Mouse (Mus musculus): Measurements from ENCODE around the gene Slc25a11.

The Slc25a11 gene

DNA sequence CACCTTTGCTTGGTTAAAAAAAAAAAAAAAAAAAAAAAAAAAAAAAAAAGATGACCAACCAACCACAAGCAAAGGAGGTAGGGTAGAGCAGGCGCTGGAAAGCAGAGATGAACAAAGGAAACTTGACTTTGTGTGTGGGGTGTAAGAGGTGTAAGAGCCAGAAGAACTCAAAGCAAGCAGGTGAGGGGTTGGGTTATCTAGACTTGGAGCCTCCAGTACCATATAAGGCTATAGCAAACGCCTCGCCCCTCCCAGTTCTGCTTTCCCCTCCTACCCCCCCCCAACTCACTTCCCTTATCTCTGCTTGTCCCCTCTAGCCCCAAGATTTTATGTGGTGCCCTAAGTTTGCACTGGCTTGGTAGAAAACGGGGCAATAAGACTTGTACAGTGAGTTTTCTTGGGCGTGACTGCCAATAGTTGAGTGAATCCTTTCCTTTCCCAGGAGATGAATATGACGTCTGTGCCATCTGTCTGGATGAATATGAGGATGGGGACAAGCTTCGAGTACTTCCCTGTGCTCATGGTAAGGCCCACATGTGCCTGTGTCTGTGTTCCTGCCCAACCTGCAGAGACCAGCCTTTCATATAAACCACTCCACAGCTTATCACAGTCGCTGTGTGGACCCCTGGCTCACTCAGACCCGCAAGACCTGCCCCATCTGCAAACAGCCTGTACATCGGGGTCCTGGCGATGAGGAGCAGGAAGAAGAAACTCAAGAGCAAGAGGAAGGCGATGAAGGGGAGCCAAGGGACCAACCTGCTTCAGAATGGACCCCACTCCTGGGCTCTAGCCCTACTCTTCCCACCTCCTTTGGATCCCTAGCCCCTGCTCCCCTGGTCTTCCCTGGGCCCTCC lies 3.3 kb upstream of the Slc25a11 start:
- DNase-seq: no peak

- no peak for DNase-seq
These were observed 2.0 kb upstream of the Slc25a11 start for GRCm38 (mm10) chr11:70649185-70649734.

GRCm38 (mm10) chr11:70648512-70648911 lies 1.2 kb upstream of the Slc25a11 start:
- no peak for DNase-seq

GRCm38 (mm10) chr11:70647716-70648420 lies 589 bp upstream of the Slc25a11 start:
- peak; percentile 26 for DNase-seq

GRCm38 (mm10) chr11:70646259-70646555 lies 1.1 kb downstream of the Slc25a11 start:
- DNase-seq: no peak

DNA sequence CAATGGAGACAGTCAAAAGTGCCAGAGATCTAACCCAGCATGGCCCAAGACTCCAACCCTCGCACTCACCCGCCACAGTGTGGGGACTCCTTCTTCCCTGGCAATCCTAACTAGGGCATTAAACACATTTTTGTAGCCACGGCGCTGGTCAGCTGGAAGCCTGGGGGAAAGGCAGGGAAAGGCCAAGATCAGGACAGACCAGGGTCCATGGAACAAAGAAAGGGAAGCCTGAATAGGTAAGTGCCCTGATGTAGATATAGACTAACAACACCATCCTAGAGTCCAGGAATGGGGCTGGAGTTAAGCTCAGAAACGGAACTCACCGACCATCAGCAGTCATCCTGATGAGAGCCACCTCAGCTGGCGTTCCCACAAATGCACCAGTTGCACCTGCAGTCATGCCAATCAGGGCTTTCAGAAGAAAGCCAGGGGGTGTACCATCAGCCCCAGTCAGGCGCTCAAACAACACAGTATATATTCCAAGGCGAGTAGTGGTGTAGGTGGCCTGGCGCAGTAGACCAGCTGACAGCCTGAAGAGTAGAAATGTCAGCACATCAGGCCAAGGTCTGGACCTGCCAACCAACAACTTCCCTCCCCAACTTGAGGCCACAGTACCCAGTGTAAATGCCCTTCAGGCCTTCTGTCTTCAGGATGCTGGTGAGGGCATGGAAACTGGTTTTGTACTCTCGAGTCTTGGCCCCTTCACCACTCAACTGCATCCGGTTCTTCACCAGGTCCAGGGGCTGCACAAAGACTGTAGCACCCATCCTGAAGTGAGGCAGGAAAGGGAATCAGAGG lies 1.6 kb downstream of the Slc25a11 start:
- DNase-seq: no peak

DNA sequence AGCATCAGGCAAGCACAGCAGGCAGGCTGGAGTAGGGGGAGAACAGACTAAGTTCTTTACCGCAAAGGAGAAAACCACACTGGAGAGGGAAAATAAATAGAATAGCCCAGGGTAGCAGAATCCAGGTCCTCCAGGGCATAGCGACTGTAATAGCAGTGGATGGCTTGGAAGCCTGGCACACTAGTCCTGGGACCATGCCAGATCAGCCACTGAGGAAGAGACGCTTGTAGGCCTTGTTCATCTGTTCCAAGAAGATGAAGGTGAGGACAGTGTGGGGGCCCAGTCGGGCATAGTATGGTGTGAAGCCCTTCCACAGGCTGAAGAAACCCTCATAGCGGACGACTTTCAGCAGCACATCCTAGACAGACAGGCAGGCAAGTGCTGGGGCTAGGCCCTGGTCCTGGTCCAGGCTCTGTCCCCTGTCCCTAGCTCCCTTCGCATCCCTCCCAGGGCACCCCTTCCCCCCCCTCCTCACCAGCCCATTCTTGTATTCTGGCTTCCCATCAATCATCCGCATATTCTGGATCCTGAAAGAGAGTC lies 2.6 kb downstream of the Slc25a11 start:
- DNase-seq: no peak

- no peak for DNase-seq
These were observed 4.2 kb downstream of the Slc25a11 start for GRCm38 (mm10) chr11:70643051-70643450.

GRCm38 (mm10) chr11:70641241-70641640 lies 6.0 kb downstream of the Slc25a11 start:
- no peak for DNase-seq

DNA sequence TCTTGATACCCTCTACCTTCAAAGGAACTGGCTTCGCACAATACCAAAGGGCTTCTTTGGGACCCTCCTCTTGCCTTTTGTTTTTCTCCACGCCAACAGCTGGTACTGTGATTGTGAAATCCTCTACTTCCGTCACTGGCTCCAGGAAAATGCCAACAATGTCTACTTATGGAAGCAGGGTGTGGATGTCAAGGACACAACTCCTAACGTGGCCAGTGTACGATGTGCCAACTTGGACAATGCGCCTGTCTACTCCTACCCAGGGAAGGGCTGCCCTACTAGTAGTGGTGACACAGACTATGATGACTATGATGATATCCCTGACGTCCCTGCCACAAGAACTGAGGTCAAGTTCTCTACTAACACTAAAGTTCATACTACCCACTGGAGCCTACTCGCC lies 7.3 kb downstream of the Slc25a11 start:
- DNase-seq: no peak

DNA sequence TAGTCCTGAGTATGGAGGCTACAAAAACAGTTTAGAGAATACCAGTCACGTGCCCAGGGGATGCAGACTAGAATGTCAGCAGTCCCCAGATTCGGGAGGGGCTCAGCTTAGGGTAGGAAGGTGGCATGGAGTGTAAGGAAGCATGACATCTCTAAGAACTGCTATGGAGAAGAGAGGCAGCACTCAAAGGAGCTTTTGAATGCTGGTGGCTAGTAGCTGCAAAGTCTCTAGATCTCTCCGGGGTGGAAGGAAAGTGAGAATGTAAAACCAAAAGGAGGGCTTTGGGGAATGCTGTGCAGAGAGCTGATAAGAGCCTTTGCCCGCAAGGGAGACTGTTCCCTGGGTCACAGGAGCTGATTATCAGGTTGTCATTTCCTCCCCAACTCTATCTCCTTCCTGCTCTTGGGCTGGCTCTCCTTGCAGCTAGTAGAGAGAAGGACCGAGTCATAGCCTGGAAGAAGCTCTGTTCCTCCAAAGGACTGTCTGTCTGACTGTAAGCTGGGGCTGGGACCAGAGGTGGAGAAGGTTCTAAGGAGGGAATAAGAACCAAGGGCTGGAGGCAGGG lies 8.5 kb downstream of the Slc25a11 start, which contains the start of gene Gp1ba:
Gp1ba (plus strand) TSS at position 409 of the 565 bp plus-strand sequence.
- DNase-seq: no peak

DNA sequence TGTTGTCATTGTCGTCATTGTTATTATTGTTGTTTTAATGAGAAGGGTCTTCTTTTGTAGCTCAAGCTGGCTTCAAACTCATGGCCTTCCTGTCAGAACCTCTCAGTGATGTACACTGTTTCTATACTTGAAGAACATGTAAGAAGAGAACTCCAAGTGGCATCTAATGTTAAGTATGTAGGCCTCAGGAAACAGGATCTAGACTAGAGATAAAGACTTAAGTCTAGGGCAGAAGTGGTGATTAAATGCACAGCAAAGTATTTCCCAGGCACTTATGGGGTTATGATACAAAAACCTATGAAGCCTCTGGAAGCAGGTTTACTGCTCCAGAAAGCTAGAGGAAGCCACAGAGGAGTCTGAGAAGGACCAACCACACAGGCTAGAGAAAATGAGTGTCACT lies 9.0 kb downstream of the Slc25a11 start:
- no peak for DNase-seq

- no peak for DNase-seq
These were observed 9.5 kb downstream of the Slc25a11 start for GRCm38 (mm10) chr11:70637764-70638163.

GRCm38 (mm10) chr11:70635601-70636000 lies 11.7 kb downstream of the Slc25a11 start:
- DNase-seq: no peak

DNA sequence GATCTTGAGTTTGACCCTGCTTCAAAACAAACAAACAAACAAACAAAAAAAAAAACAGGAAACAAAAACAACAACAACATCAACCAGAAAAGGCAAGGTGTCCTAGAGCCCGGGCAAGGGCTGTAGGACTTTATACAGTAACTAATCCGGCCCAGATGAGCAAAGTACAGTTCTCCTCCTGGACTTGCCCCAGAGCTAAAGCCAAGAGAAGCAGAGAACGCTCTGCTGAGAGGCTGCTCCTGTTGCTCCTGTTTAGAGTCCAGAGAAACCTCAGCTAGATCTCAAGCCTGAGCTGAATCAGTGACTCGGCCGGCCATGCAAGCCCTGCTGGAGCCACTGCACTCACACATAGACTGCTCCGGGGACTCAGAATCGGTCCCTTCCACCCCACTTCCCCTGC lies 17.1 kb downstream of the Slc25a11 start:
- no peak for DNase-seq

DNA sequence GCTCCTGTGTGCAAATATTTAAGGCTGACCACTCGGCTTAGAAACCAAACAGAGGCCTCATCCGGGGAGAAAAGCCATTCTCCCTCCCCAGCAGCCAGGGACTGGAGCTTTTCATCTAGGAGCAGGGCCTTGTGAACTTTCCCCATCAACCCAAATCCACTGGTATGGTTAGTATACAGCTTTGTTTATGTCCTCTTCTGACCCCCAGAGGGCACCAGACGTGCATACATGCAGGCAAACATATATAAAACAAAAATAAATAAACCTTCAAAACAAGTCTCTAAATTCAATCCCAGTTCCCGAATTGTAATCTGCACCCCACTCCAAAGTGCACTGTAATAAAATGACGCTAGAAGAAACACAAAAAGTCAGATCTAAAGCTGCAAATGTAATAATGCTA lies 17.7 kb downstream of the Slc25a11 start:
- DNase-seq: no peak

GRCm38 (mm10) chr11:70628431-70628830 lies 18.8 kb downstream of the Slc25a11 start:
- no peak for DNase-seq

GRCm38 (mm10) chr11:70626877-70627276 lies 20.4 kb downstream of the Slc25a11 start:
- DNase-seq: no peak

GRCm38 (mm10) chr11:70625473-70625872 lies 21.8 kb downstream of the Slc25a11 start:
- no peak for DNase-seq

GRCm38 (mm10) chr11:70623053-70623742 lies 24.1 kb downstream of the Slc25a11 start:
- no peak for DNase-seq

DNA sequence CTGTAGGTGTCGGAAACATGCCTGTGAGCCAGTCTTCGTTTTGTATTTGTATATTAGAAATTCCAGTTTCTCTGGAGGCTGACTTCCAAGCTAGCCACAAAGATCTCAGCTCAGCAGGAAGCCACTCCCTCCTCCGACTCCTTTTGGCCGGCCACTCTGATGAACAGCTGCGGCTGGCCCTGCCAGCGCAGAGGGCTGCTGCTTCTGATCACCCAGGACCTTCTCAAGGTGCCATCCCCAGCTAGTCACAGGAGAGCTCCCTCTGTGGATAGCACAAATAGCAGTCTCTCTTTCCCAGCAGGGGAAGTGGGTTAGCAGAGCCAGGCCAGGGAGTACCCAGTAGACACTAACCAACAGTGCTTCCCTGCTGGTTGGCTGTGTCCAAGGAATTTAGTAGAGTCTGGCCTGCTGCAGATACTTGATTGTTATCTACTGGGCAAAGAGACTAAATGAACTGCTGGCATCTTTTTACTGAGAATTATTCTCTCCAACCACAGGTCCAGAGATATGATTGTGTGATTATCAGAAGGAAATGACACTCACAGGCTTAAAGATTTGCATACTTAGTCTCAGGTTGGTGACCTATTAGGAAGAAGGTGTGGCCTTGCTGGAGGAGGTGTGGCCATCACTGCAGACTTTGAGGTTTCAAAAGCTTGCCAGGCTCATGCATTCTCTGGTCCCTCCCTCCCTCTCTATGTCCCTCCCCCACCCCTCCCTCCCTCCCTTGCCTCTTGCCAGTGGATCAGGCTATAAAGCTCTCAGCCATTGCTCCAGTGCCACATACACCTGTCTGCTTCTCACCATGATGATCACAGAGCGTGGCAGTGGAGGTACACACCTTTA lies 25.1 kb downstream of the Slc25a11 start:
- DNase-seq: no peak
